Mouse (Mus musculus) myocyte (in vitro differentiated cells): ENCODE measurements at regions not wholly inside any gene's neighbourhood (a gene's known extent, or its start where the extent isn't known, plus 50 kb on each side); places are given as distances from the start of the nearest gene placed in this dataset.

Experiments used
- H3K27me3 ChIP-seq: one replicate; pipeline ENCODE4 v1.6.1; 2011; ENCODE audit not compliant: control insufficient read depth, insufficient read depth, insufficient read length
- H3K36me3 ChIP-seq: one replicate; pipeline ENCODE4 v1.6.1; 2011; ENCODE audit not compliant: control insufficient read depth, insufficient read depth
- H3K4me2 ChIP-seq: one replicate; pipeline ENCODE4 v1.6.1; 2011; ENCODE audit warnings: low read depth, control low read depth
- H3K4me3 ChIP-seq: one replicate; pipeline ENCODE4 v1.5.1; 2011; ENCODE audit warnings: mild to moderate bottlenecking, control low read depth, moderate library complexity
- H3K79me2 ChIP-seq: one replicate; pipeline ENCODE4 v1.6.1; 2011; ENCODE audit not compliant: control insufficient read depth, insufficient read depth
- H3ac ChIP-seq: one replicate; pipeline ENCODE4 v1.6.1; 2011; ENCODE audit not compliant: control insufficient read depth, insufficient read length
- CEBPB ChIP-seq: IDR thresholded peaks from 2 replicates; pipeline ENCODE4 v1.6.1; 2011; ENCODE audit warnings: mild to moderate bottlenecking, moderate library complexity; ENCODE audit not compliant: poor library complexity, insufficient read depth, severe bottlenecking
- E2F4 ChIP-seq: IDR thresholded peaks from one replicate; pipeline ENCODE4 v1.6.1; 2011; ENCODE audit warnings: mild to moderate bottlenecking, control low read depth, moderate library complexity; ENCODE audit not compliant: insufficient read depth
- MAX ChIP-seq: IDR thresholded peaks from one replicate; pipeline ENCODE4 v1.6.1; 2011; ENCODE audit warnings: low read depth, mild to moderate bottlenecking, control low read depth
- MYOD1 ChIP-seq, 3 experiments: IDR thresholded peaks; one replicate each; pipeline ENCODE4 v1.6.1; 2011; ENCODE audit warnings: control low read depth in 2 of 3, low read depth in 2 of 3, mild to moderate bottlenecking in 2 of 3, moderate library complexity in 1 of 3; ENCODE audit not compliant: insufficient read length in 2 of 3, control insufficient read depth in 1 of 3
- MYOG ChIP-seq, 3 experiments: IDR thresholded peaks; one replicate each; pipeline ENCODE4 v1.6.1; 2011; ENCODE audit warnings: control low read depth in 2 of 3, low read depth in 2 of 3, mild to moderate bottlenecking in 2 of 3; ENCODE audit not compliant: insufficient read length in 2 of 3, control insufficient read depth in 1 of 3, insufficient read depth in 1 of 3
- POLR2A ChIP-seq: IDR thresholded peaks from one replicate; pipeline ENCODE4 v1.6.1; 2011; ENCODE audit warnings: low read depth, mild to moderate bottlenecking, control low read depth, moderate library complexity; ENCODE audit not compliant: insufficient read length
- POLR2AphosphoS2 ChIP-seq: IDR thresholded peaks from one replicate; pipeline ENCODE4 v1.6.1; 2011; ENCODE audit warnings: low read depth, control low read depth; ENCODE audit not compliant: insufficient read length
- REST ChIP-seq: IDR thresholded peaks from one replicate; pipeline ENCODE4 v1.6.1; 2011; ENCODE audit warnings: mild to moderate bottlenecking, control low read depth, moderate library complexity; ENCODE audit not compliant: insufficient read depth, insufficient read length
- SRF ChIP-seq: IDR thresholded peaks from one replicate; pipeline ENCODE4 v1.6.1; 2011; ENCODE audit warnings: low read depth; ENCODE audit not compliant: control insufficient read depth, insufficient read length
- TCF12 ChIP-seq: IDR thresholded peaks from one replicate; pipeline ENCODE4 v1.6.1; 2011; ENCODE audit warnings: mild to moderate bottlenecking, control low read depth; ENCODE audit not compliant: poor library complexity, insufficient read depth, severe bottlenecking
- TCF3 ChIP-seq: IDR thresholded peaks from one replicate; pipeline ENCODE4 v1.6.1; 2011; ENCODE audit warnings: low read depth, control low read depth; ENCODE audit not compliant: insufficient read length
- USF1 ChIP-seq: IDR thresholded peaks from one replicate; pipeline ENCODE4 v1.6.1; 2011; ENCODE audit warnings: low read depth, mild to moderate bottlenecking, control low read depth, moderate library complexity

DNA sequence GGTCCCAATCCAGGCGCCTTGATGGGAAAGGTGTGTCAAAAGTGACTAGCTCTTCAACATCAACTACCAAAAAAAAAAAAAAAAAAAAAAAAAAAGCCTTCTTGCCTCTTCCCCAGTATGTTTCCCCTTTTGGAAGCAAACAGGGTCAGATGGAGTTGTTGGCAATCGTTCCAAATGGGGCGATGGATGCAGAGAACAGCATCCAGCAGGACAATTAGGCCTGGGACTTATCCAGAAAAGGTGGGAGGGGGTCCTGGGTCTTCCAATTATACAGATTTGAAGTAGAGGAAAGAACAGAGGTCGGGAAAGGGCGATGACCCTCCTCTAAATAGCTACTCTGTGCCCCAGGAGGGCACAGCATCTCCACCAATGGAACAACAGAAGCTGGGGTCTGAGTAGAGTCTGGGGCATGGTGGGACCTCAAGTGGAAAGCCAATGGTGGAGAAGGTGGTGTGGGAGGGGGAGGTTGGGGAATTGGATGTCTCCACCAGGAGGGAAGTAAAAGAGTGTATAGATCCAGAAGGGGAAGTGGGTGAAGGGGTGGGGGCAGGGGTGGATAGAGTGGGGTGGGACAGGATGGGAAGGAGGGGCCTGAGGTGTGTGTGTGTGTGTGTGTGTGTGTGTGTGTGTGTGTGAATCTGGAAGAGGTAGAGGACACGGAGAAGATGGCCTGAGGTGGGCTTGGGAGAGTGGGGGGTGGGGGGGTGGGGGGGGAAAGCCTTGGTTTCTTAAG lies 102.7 kb downstream of the Nucb2 start:
- no peak overlapping the region for H3K4me3 ChIP-seq
- no peaks in the 10 kb centered on the region for H3K27me3 ChIP-seq
- H3K4me2 ChIP-seq = no peak overlapping the region
- H3ac ChIP-seq = no peak overlapping the region
- no peaks in the 10 kb centered on the region for H3K36me3 ChIP-seq
- TF ChIP-seq TCF12 = no peak
- TF ChIP-seq POLR2A = no peak
- TF ChIP-seq MAX = no peak
- TF ChIP-seq MYOG (IDR thresholded peaks at IDR 0.05; ENCODE audit: control insufficient read depth in 1 of 3, insufficient read depth in 1 of 3, insufficient read length in 2 of 3, low read depth in 2 of 3) = no peak
- TF ChIP-seq TCF3 = no peak
- no peak for TF ChIP-seq SRF
- TF ChIP-seq MYOD1 (IDR thresholded peaks at IDR 0.05; ENCODE audit: control insufficient read depth in 1 of 3, insufficient read length in 2 of 3, low read depth in 2 of 3) = no peak
- no peak for TF ChIP-seq E2F4
- no peak for TF ChIP-seq USF1
- TF ChIP-seq REST = no peak
- TF ChIP-seq POLR2AphosphoS2 = no peak
- no peak for TF ChIP-seq CEBPB
- no peaks in the 10 kb centered on the region for H3K79me2 ChIP-seq

DNA sequence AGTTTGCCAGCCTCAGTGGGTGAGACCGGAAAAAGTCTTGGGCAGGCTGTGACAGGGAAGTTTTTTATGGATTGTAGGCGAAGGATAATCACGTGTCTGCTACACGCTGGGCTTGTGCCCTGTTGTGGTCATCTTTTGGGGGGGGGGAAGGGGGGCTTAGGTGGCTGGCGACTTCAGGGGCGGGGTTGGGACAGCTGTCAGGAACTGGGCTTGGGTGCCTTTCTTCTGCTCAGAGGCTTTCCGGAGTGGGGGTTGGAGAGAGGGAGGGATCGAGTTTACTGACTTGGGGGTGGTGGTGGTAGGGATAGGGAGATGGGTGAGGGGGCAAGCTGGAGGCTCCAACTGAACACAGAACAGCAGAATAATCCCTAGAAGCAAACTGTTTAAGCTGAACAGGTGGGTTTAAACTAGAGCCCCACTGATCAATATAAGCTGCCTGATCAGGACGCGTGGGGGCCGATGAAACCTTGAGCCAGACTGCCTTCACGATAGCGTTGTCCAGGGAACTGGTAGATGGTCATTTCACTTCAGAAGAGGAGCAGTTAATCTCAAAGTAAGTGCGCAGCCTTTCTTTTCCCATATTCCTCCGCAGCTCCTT lies 103.6 kb downstream of the Nucb2 start:
- TF ChIP-seq SRF (no peak), MYOD1 (IDR thresholded peaks at IDR 0.05; ENCODE audit: control insufficient read depth in 1 of 3, insufficient read length in 2 of 3, low read depth in 2 of 3) (peak in 1 of 3 experiments; percentile 66), REST (no peak), MYOG (IDR thresholded peaks at IDR 0.05; ENCODE audit: control insufficient read depth in 1 of 3, insufficient read depth in 1 of 3, insufficient read length in 2 of 3, low read depth in 2 of 3) (peak in 1 of 3 experiments; percentile 66), TCF3 (no peak), E2F4 (no peak), POLR2A (no peak), TCF12 (no peak), MAX (no peak), USF1 (peak; percentile 9)
- Histone ChIP-seq H3K4me3 (peak overlapping the region; percentile 9), H3K27me3 (no peaks in the 10 kb centered on the region), H3K79me2 (no peaks in the 10 kb centered on the region), H3K4me2 (peak overlapping the region; percentile 83), H3ac (no peak overlapping the region), H3K36me3 (no peaks in the 10 kb centered on the region)

DNA sequence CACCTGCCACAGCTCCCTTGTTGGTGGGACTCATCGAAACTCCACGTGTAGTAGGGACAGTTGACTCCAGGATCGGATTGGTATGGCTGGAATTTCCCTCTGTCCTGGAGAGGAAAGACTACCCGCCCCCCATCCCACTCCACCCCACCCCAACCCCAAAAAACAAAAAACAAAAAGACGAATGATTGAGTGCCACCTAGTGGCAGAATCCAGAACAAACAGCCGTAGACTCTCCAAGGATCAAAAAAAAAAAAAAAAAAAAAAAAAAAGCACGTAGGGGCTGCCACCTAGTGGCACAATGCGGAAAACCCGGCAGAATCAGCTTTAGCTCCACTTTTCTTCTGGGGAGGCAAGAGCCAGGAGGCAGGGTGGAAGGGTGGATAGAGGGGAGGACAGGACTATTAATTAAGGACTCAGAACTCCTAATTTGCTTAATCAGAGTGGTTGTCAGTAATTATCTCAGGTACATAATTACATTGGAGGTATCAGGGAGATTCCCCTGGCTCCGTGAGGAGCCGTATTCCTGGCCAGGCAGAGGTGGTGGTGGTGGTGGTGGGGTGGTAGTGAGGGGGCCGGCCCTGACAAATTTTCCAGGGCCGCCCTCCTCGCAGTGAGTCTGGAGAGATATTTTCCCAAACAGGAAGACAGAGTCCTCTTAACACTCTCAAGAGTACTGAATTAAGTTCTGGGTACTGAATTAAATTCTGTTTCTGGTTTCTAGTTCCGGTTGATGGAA lies 104.3 kb downstream of the Nucb2 start:
- H3K4me3 ChIP-seq = peak overlapping the region; percentile 9
- TF ChIP-seq TCF12 (no peak), POLR2AphosphoS2 (no peak), USF1 (no peak), MYOD1 (IDR thresholded peaks at IDR 0.05; ENCODE audit: control insufficient read depth in 1 of 3, insufficient read length in 2 of 3, low read depth in 2 of 3) (no peak), E2F4 (no peak), SRF (no peak), MAX (no peak), CEBPB (no peak), TCF3 (no peak), MYOG (IDR thresholded peaks at IDR 0.05; ENCODE audit: control insufficient read depth in 1 of 3, insufficient read depth in 1 of 3, insufficient read length in 2 of 3, low read depth in 2 of 3) (no peak), REST (no peak), POLR2A (no peak)
- H3K36me3 ChIP-seq = no peaks in the 10 kb centered on the region
- no peak overlapping the region for H3ac ChIP-seq
- H3K79me2 ChIP-seq = no peaks in the 10 kb centered on the region
- H3K27me3 ChIP-seq = no peaks in the 10 kb centered on the region
- peak overlapping the region; percentile 83 for H3K4me2 ChIP-seq

DNA sequence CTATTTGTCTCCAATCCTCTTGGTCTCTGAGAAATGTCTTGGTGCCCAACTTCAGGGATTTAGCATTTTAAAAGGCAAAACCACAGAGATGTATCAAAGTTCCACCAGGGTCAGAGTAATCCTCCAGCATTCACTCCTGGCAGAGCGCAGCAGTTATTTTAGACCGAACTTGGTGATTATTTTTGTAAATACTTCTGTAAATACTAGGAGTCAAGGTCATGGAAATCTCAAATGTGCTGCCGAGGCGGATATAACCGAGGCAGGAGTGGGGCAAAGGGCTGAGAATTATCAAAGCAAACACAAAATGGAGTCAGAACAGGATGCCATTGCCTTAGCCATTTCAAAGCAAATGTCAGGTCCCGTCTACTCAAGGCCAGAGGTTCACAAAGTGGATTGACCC lies 105.2 kb downstream of the Nucb2 start:
- TF ChIP-seq POLR2A = no peak
- no peak for TF ChIP-seq MYOD1 (IDR thresholded peaks at IDR 0.05; ENCODE audit: control insufficient read depth in 1 of 3, insufficient read length in 2 of 3, low read depth in 2 of 3)
- no peak for TF ChIP-seq E2F4
- no peak for TF ChIP-seq REST
- no peak for TF ChIP-seq POLR2AphosphoS2
- no peak for TF ChIP-seq MAX
- TF ChIP-seq CEBPB = no peak
- TF ChIP-seq TCF12 = no peak
- TF ChIP-seq SRF = no peak
- TF ChIP-seq TCF3 = no peak
- no peak for TF ChIP-seq MYOG (IDR thresholded peaks at IDR 0.05; ENCODE audit: control insufficient read depth in 1 of 3, insufficient read depth in 1 of 3, insufficient read length in 2 of 3, low read depth in 2 of 3)
- no peak for TF ChIP-seq USF1
- H3K27me3 ChIP-seq = no peaks in the 10 kb centered on the region
- peak overlapping the region; percentile 55 for H3K4me2 ChIP-seq

More for the DNA sequence above, 105.2 kb downstream of the Nucb2 start:
- Histone ChIP-seq H3K4me3 (no peak overlapping the region), H3K36me3 (no peaks in the 10 kb centered on the region), H3ac (no peak overlapping the region), H3K79me2 (no peaks in the 10 kb centered on the region)
